Mouse (Mus musculus) mouse embryonic stem cell (cell line): ENCODE data around the gene Gm6169.
"Not testable (repeated sequence)": the region's sequence is repeated elsewhere in the genome, so short reads cannot be mapped to it uniquely, and the experiment has no call there.

ENCODE experiments used
- in situ Hi-C, 2 experiments: fragments of 300-500 bp; cut with MboI; formaldehyde crosslinking; loops; 1 replicate in 1 of 2; 3 replicates in 1 of 2; pipeline ENCODE4 v1.14.3; 2019 to 2020; ENCODE audit warnings: low sequenced_read_pairs in 2 of 2, low pct_unique_long_range_greater_than_20kb in 1 of 2, mixed read lengths in 1 of 2; ENCODE audit not compliant: unreplicated experiment in 1 of 2

The Gm6169 gene

GRCm38 (mm10) chr13:97073497-97073896, 25.5 kb downstream of the Gm6169 start:
- in situ Hi-C loops, result no loop called here

- in situ Hi-C loops, result no loop called here
Measured at GRCm38 (mm10) chr13:97071626-97072241, 27.3 kb downstream of the Gm6169 start.

- in situ Hi-C loops, result no loop called here
Measured at GRCm38 (mm10) chr13:97070931-97071625, 28.0 kb downstream of the Gm6169 start.

- in situ Hi-C loops, result no loop called here
Measured at GRCm38 (mm10) chr13:97068151-97068550, 30.9 kb downstream of the Gm6169 start.

GRCm38 (mm10) chr13:97067691-97068090, 31.3 kb downstream of the Gm6169 start:
- in situ Hi-C loops, result no loop called here

GRCm38 (mm10) chr13:97066649-97067550, 32.1 kb downstream of the Gm6169 start, which contains the start of gene Fam169a:
Fam169a (plus strand) TSS chr13:97067286.
- in situ Hi-C loops, result no loop called here

GRCm38 (mm10) chr13:97064844-97065621, 34.0 kb downstream of the Gm6169 start:
- in situ Hi-C loops, result not testable (repeated sequence)

- in situ Hi-C loops, result no loop called here
Measured at GRCm38 (mm10) chr13:97064413-97064812, 34.6 kb downstream of the Gm6169 start.

- in situ Hi-C loops, result no loop called here
Measured at GRCm38 (mm10) chr13:97063431-97063830, 35.6 kb downstream of the Gm6169 start.

GRCm38 (mm10) chr13:97062151-97062550, 36.9 kb downstream of the Gm6169 start:
- in situ Hi-C loops, result no loop called here

- in situ Hi-C loops, result no loop called here
Measured at GRCm38 (mm10) chr13:97060331-97060730, 38.7 kb downstream of the Gm6169 start.

- in situ Hi-C loops, result loop anchor here (10.0 kb wide), 2 partner anchors 55 to 205 kb away; no protein-coding TSS in a partner anchor
Measured at GRCm38 (mm10) chr13:97059746-97060145, 39.3 kb downstream of the Gm6169 start.

GRCm38 (mm10) chr13:97057817-97058216, 41.2 kb downstream of the Gm6169 start:
- in situ Hi-C loops, result loop anchor here (10.0 kb wide), 2 partner anchors 53 to 203 kb away; no protein-coding TSS in a partner anchor

GRCm38 (mm10) chr13:97053844-97054243, 45.2 kb downstream of the Gm6169 start:
- in situ Hi-C loops, result loop anchor here (10.0 kb wide), 2 partner anchors 49 to 199 kb away; no protein-coding TSS in a partner anchor

GRCm38 (mm10) chr13:97052667-97053066, 46.4 kb downstream of the Gm6169 start:
- in situ Hi-C loops, result loop anchor here (10.0 kb wide), 2 partner anchors 48 to 198 kb away; no protein-coding TSS in a partner anchor

GRCm38 (mm10) chr13:97051158-97051557, 47.9 kb downstream of the Gm6169 start:
- in situ Hi-C loops, result loop anchor here (10.0 kb wide), 2 partner anchors 46 to 196 kb away; no protein-coding TSS in a partner anchor
